Mouse (Mus musculus) CH12.LX (cell line): ENCODE data around the gene Spats2. TPM values are rescaled to one million over a fixed set of nuclear protein-coding genes. Genes with fewer than 3 reads are reported as not detected.

Experiments
- DNase-seq: peaks from one replicate; pipeline ENCODE4 v3.0.0-alpha.2; 2013; ENCODE audit errors: extremely low read depth
- H3K27ac ChIP-seq: 2 replicates; pipeline ENCODE4 v1.5.1; 2012; ENCODE audit warnings: low read depth, mild to moderate bottlenecking, control low read depth, moderate library complexity; ENCODE audit not compliant: insufficient read depth
- H3K27me3 ChIP-seq: replicated peaks from 2 replicates; pipeline ENCODE3; 2012; ENCODE audit warnings: inconsistent platforms
- H3K36me3 ChIP-seq, 2 experiments: replicated peaks in 1 of 2; 2 replicates each; pipeline versions ENCODE3 to v1.6.1; 2012; ENCODE audit warnings: inconsistent platforms in 1 of 2, low read length in 1 of 2, mild to moderate bottlenecking in 1 of 2, mixed read lengths in 1 of 2, moderate library complexity in 1 of 2; ENCODE audit not compliant: control insufficient read depth in 1 of 2, insufficient read depth in 1 of 2
- H3K4me1 ChIP-seq, 2 experiments: 2 replicates each; pipeline ENCODE4 v1.6.1; 2012; ENCODE audit warnings: inconsistent platforms in 1 of 2, moderate library complexity in 1 of 2; ENCODE audit not compliant: insufficient read depth in 2 of 2, control insufficient read depth in 1 of 2
- H3K4me2 ChIP-seq: 2 replicates; pipeline ENCODE4 v1.6.1; 2012; ENCODE audit warnings: low read depth, mild to moderate bottlenecking, control low read depth; ENCODE audit not compliant: poor library complexity, insufficient read depth, severe bottlenecking
- H3K4me3 ChIP-seq, 3 experiments: fragments of 150-350 bp in 1 of 3; sonication (generic) in 1 of 3; replicated peaks in 1 of 3; 2 replicates each; pipeline versions ENCODE3 to v1.5.1; 2011 to 2012; ENCODE audit warnings: low read depth in 2 of 3, low read length in 2 of 3, mild to moderate bottlenecking in 2 of 3, moderate library complexity in 2 of 3, control low read depth in 1 of 3, improper control_type of control experiment in 1 of 3, inconsistent platforms in 1 of 3, mixed read lengths in 1 of 3; ENCODE audit not compliant: poor library complexity in 1 of 3
- H3K79me2 ChIP-seq: replicated peaks from 2 replicates; pipeline ENCODE4 v1.6.1; 2012; ENCODE audit warnings: mild to moderate bottlenecking, moderate library complexity; ENCODE audit not compliant: control insufficient read depth, poor library complexity, insufficient read depth, severe bottlenecking; ENCODE audit errors: extremely low read depth
- H3K9ac ChIP-seq: 2 replicates; pipeline ENCODE4 v1.6.1; 2012; ENCODE audit warnings: low read depth, mild to moderate bottlenecking, control low read depth, moderate library complexity; ENCODE audit not compliant: insufficient read depth
- H3K9me3 ChIP-seq: replicated peaks from 2 replicates; pipeline ENCODE3; 2012; ENCODE audit warnings: low read length, inconsistent platforms, mixed read lengths
- CHD2 ChIP-seq: IDR thresholded peaks from 2 replicates; pipeline ENCODE4 v1.6.1; 2011; ENCODE audit warnings: low read length, improper control_type of control experiment
- CTCF ChIP-seq, 2 experiments: IDR thresholded peaks in 1 of 2; conservative IDR thresholded peaks in 1 of 2; 2 replicates each; pipeline ENCODE4 v1.5.1; 2011 to 2012; ENCODE audit warnings: low read depth in 2 of 2, low read length in 2 of 2, improper control_type of control experiment in 1 of 2, inconsistent platforms in 1 of 2, mild to moderate bottlenecking in 1 of 2, moderate library complexity in 1 of 2
- E2F4 ChIP-seq: IDR thresholded peaks from 2 replicates; pipeline ENCODE4 v1.6.1; 2011; ENCODE audit warnings: low read depth, low read length, improper control_type of control experiment; ENCODE audit not compliant: insufficient replicate concordance
- ELF1 ChIP-seq: IDR thresholded peaks from 2 replicates; pipeline ENCODE4 v1.6.1; 2014; ENCODE audit warnings: low read depth, mild to moderate bottlenecking, inconsistent platforms, low read length, improper control_type of control experiment
- EP300 ChIP-seq: IDR thresholded peaks from 2 replicates; pipeline ENCODE4 v1.6.1; 2011; ENCODE audit warnings: low read length, improper control_type of control experiment
- ETS1 ChIP-seq: conservative IDR thresholded peaks from 2 replicates; pipeline ENCODE4 v1.6.1; 2012; ENCODE audit warnings: low read depth, mild to moderate bottlenecking, inconsistent platforms, low read length, improper control_type of control experiment, moderate library complexity
- GABPA ChIP-seq: IDR thresholded peaks from 2 replicates; pipeline ENCODE4 v1.6.1; 2012; ENCODE audit warnings: low read depth, low read length, improper control_type of control experiment, inconsistent platforms; ENCODE audit not compliant: insufficient replicate concordance
- HCFC1 ChIP-seq: IDR thresholded peaks from 2 replicates; pipeline ENCODE4 v1.6.1; 2012; ENCODE audit warnings: low read depth, mild to moderate bottlenecking, inconsistent platforms, low read length, improper control_type of control experiment
- MAFK ChIP-seq: IDR thresholded peaks from 2 replicates; pipeline ENCODE4 v1.6.1; 2011; ENCODE audit warnings: low read length, improper control_type of control experiment; ENCODE audit not compliant: insufficient replicate concordance
- MAX ChIP-seq: IDR thresholded peaks from 2 replicates; pipeline ENCODE4 v1.6.1; 2011; ENCODE audit warnings: low read length, improper control_type of control experiment
- MXI1 ChIP-seq: IDR thresholded peaks from 2 replicates; pipeline ENCODE4 v1.6.1; 2011; ENCODE audit warnings: mild to moderate bottlenecking, low read depth, low read length, improper control_type of control experiment
- MYC ChIP-seq: IDR thresholded peaks from 2 replicates; pipeline ENCODE4 v1.6.1; 2011; ENCODE audit warnings: low read depth, mild to moderate bottlenecking, improper control_type of control experiment, low read length
- NELFE ChIP-seq: IDR thresholded peaks from 2 replicates; pipeline ENCODE4 v1.6.1; 2011; ENCODE audit warnings: low read depth, low read length, improper control_type of control experiment
- PAX5 ChIP-seq: IDR thresholded peaks from 2 replicates; pipeline ENCODE4 v1.6.1; 2012; ENCODE audit warnings: low read length, inconsistent platforms, mixed read lengths
- POLR2A ChIP-seq: IDR thresholded peaks from 2 replicates; pipeline ENCODE4 v1.6.1; 2011; ENCODE audit warnings: low read depth, mild to moderate bottlenecking, improper control_type of control experiment, low read length
- RAD21 ChIP-seq: IDR thresholded peaks from 2 replicates; pipeline ENCODE4 v1.6.1; 2011; ENCODE audit warnings: low read depth, mild to moderate bottlenecking, low read length, improper control_type of control experiment, moderate library complexity
- SMC3 ChIP-seq: IDR thresholded peaks from 2 replicates; pipeline ENCODE4 v1.6.1; 2011; ENCODE audit warnings: low read depth, low read length, improper control_type of control experiment
- TBP ChIP-seq: conservative IDR thresholded peaks from 2 replicates; pipeline ENCODE4 v1.6.1; 2011; ENCODE audit warnings: low read depth, low read length, improper control_type of control experiment
- TCF12 ChIP-seq: IDR thresholded peaks from 2 replicates; pipeline ENCODE4 v1.6.1; 2014; ENCODE audit warnings: low read depth, mild to moderate bottlenecking, inconsistent platforms, low read length, improper control_type of control experiment
- UBTF ChIP-seq: IDR thresholded peaks from 2 replicates; pipeline ENCODE4 v1.6.1; 2012; ENCODE audit warnings: low read depth, mild to moderate bottlenecking, inconsistent platforms, low read length, improper control_type of control experiment, moderate library complexity
- ZC3H11A ChIP-seq: IDR thresholded peaks from 2 replicates; pipeline ENCODE4 v1.6.1; 2012; ENCODE audit warnings: low read depth, mild to moderate bottlenecking, inconsistent platforms, low read length, improper control_type of control experiment
- dilution Hi-C: fragments of 300-500 bp; cut with MboI; formaldehyde crosslinking; loops from 2 replicates; pipeline ENCODE4 v1.14.3; 2020; ENCODE audit warnings: low sequenced_read_pairs; ENCODE audit not compliant: extremely low pct_unique_long_range_greater_than_20kb, extremely low pct_ligation_motif_present
- in situ Hi-C: fragments of 300-500 bp; cut with MboI; formaldehyde crosslinking; loops from 3 replicates; pipeline ENCODE4 v1.14.3; 2019; ENCODE audit warnings: low sequenced_read_pairs, low pct_ligation_motif_present, low pct_unique_long_range_greater_than_20kb, mixed read lengths
- polyA plus RNA-seq: library from polyadenylated mRNA; unstranded; fragments of >175 nt; gene quantifications from 2 replicates; pipeline ENCODE4 v1.2.1, GENCODE M21; 2012; ENCODE audit warnings: low read depth; ENCODE audit not compliant: insufficient read length
- total RNA-seq, 2 experiments: library from RNA; depleted of rRNA; stranded (reverse); fragments of 300-350 nt in 1 of 2; fragments of >200 nt in 1 of 2; gene quantifications; 2 replicates each; pipeline ENCODE4 v1.2.3; 2012 to 2014

The Spats2 gene
- total and polyA plus RNA-seq, 3 experiments = 26.5 to 81.0 (median 68.3) TPM

DNA sequence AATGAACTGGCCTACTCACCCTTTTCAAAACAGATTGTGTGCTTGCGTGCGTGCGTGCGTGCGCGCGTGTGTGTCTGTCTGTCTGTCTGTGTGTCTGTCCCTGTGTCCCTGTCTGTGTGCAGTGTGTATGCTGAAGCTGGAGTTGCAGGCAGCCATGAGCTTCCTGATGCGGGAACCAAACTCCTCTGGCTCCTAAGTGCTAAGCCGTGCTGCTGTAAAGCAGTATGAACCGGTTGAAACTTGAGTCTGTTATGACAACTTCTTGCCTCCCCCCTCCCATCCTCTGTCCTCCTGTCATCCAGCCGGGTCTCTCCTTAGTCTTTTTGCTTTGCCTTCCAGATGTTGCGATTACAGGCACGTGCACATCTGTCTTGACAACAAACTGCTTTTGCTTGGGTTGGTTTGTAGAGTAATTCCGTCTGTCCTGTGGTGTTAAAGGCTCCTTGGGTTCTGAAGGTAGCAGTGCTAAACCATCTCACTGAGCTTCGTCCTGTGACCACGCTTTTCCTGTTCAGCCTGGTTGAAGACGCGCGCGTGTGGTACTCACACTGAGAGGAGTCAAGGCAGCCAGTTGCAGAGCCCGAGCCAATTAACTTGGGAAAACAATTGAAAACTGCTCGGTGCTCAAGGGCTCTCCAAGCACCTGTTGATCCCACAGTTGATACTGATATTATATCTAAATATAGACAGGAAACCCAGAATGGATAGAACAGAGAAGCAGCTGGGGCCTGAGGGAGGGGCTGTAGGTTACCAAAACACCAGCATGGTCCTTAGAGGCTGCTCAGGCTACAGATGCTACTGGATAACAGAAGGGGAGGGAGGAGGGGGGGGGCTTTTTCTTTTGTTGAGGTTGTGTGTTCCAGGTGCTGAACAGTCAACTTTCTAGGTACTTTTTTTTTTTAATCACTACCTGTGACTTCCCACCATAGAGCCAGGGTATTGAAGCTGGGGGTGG lies 4.5 kb downstream of the Spats2 start:
- Histone ChIP-seq H3K27ac (no peak overlapping the region), H3K4me3 (no peak overlapping the region), H3K4me1 (peaks cover 0 to 38% of the 10 kb centered on the region in 2 experiments; a peak in 2 of 4 replicates), H3K9me3 (no peaks in the 10 kb centered on the region), H3K27me3 (no peaks in the 10 kb centered on the region), H3K79me2 (peaks cover 30% of the 10 kb centered on the region), H3K4me2 (no peak overlapping the region)
- in situ Hi-C loops (no loop called here), dilution Hi-C loops (no loop called here)
- no peak for DNase-seq
- TF ChIP-seq NELFE = no peak
- no peak for TF ChIP-seq UBTF
- no peak for TF ChIP-seq CTCF (conservative IDR thresholded peaks at IDR 0.05 in 1 of 2, IDR thresholded peaks at IDR 0.05 in 1 of 2; ENCODE audit: low read depth in 2 of 2, low read length in 2 of 2)
- TF ChIP-seq MYC = no peak
- TF ChIP-seq TCF12 = no peak
- TF ChIP-seq MXI1 = no peak
- TF ChIP-seq MAX = no peak
- TF ChIP-seq, all 38 proteins: peak for 0
- no peak overlapping the region for H3K9ac ChIP-seq
- H3K36me3 ChIP-seq = peaks cover 2 to 54% of the 10 kb centered on the region in 2 experiments

DNA sequence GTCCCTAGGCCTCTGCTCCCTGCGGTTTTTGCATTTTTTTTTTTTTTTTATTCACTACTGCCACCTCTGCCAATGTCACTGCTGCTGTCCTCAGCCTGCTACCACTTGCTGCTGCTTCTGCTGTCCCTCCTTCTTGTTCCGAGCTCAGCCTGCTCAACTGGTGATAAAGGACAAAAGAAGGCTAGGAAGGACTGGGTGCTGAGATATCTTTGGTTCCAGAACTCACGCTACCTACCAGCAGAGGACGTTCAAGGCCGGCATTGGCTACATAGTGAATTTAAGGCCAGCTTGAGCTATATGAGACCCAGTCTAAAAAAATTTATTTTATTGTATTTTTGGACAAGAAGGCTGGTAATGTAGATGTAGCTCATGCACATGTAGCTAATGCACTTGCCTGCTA lies 12.7 kb downstream of the Spats2 start:
- H3K27me3 ChIP-seq = no peaks in the 10 kb centered on the region
- H3K27ac ChIP-seq = no peak overlapping the region
- TF ChIP-seq POLR2A (no peak), ETS1 (no peak), ZC3H11A (no peak)
- H3K79me2 ChIP-seq = peaks cover 15% of the 10 kb centered on the region
- in situ Hi-C loops (no loop called here), dilution Hi-C loops (no loop called here)
- peaks cover 0 to 3% of the 10 kb centered on the region in 2 experiments; a peak in 1 of 4 replicates for H3K4me1 ChIP-seq
- DNase-seq = no peak
- no peak overlapping the region for H3K4me3 ChIP-seq
- peaks cover 0 to 83% of the 10 kb centered on the region in 2 experiments for H3K36me3 ChIP-seq
- H3K9me3 ChIP-seq = peaks cover 6% of the 10 kb centered on the region
- no peak overlapping the region for H3K4me2 ChIP-seq
- no peak overlapping the region for H3K9ac ChIP-seq

DNA sequence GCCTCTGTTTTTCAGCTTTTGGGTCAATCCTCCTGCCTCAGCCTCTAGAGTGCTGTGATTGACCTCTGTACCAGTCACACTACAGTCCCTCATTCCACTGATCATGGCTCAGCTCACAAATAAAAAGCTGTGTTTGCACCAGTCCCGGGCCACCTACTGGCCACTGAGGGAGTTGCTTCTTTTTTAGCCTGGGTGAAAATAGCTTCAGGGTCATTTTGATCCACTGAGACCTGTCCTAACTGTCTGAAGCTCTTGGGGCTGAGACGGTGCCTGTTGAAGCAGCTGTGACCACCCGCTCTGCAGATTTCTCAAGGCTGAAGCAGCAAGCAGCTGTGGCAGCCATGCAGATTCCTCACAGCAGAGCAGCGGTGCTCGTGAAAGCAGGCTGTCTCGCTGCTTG lies 14.0 kb downstream of the Spats2 start:
- Histone ChIP-seq H3K79me2 (peaks cover 8% of the 10 kb centered on the region; the same call in 1 of the 2 replicates), H3K4me3 (no peak overlapping the region), H3K9me3 (peaks cover 6% of the 10 kb centered on the region), H3K36me3 (peaks cover 0 to 78% of the 10 kb centered on the region in 2 experiments), H3K9ac (no peak overlapping the region), H3K27ac (no peak overlapping the region), H3K4me2 (no peak overlapping the region), H3K27me3 (no peaks in the 10 kb centered on the region), H3K4me1 (peaks cover 0 to 3% of the 10 kb centered on the region in 2 experiments; a peak in 1 of 4 replicates)
- TF ChIP-seq CTCF (conservative IDR thresholded peaks at IDR 0.05 in 1 of 2, IDR thresholded peaks at IDR 0.05 in 1 of 2; ENCODE audit: low read depth in 2 of 2, low read length in 2 of 2) = peak; percentile 76 to 85
- no peak for TF ChIP-seq PAX5
- TF ChIP-seq MAFK = no peak
- TF ChIP-seq RAD21 = peak; percentile 42
- TF ChIP-seq SMC3 = peak; percentile 72
- no peak for TF ChIP-seq GABPA
- TF ChIP-seq TBP = no peak
- TF ChIP-seq HCFC1 = no peak
- TF ChIP-seq E2F4 = no peak
- no peak for TF ChIP-seq CHD2
- no peak for TF ChIP-seq ZC3H11A
- TF ChIP-seq MYC = no peak
- TF ChIP-seq EP300 = no peak
- no peak for TF ChIP-seq ELF1
- peak; percentile 61 for DNase-seq
- dilution Hi-C loops = no loop called here
- in situ Hi-C loops = no loop called here
